Mouse (Mus musculus) stomach, postnatal 0 days (tissue): ENCODE measurements at regions not wholly inside any gene's neighbourhood (a gene's known extent, or its start where the extent isn't known, plus 50 kb on each side); places are given as distances from the start of the nearest gene placed in this dataset.

Experiments used
- ATAC-seq: fragments of 200-750 bp; cut with Nextera tagmentation; 2 replicates; pipeline ENCODE4 v1.8.0; 2017; ENCODE audit not compliant: low FRiP score, low TSS enrichment
- DNase-seq: peaks from one replicate; pipeline ENCODE4 v3.0.0-alpha.2; 2016; ENCODE audit warnings: low spot score
- H3K27ac ChIP-seq: fragments of 300-500 bp; sonication (generic); replicated peaks from 2 replicates; pipeline ENCODE4 v1.5.1; 2014; ENCODE audit warnings: mild to moderate bottlenecking, control low read depth
- H3K27me3 ChIP-seq: fragments of 300-500 bp; sonication (generic); 2 replicates; pipeline ENCODE4 v1.6.1; 2014; ENCODE audit warnings: low read length; ENCODE audit not compliant: control insufficient read depth, insufficient read depth
- H3K36me3 ChIP-seq: fragments of 300-500 bp; sonication (generic); 2 replicates; pipeline ENCODE4 v1.6.1; 2014; ENCODE audit warnings: low read length, mixed read lengths; ENCODE audit not compliant: control insufficient read depth, insufficient read depth
- H3K4me1 ChIP-seq: fragments of 300-500 bp; sonication (generic); replicated peaks from 2 replicates; pipeline ENCODE4 v1.6.1; 2014; ENCODE audit warnings: antibody characterized with exemption; ENCODE audit not compliant: control insufficient read depth, insufficient read depth
- H3K4me2 ChIP-seq: fragments of 300-500 bp; sonication (generic); replicated peaks from 2 replicates; pipeline ENCODE4 v1.6.1; 2014; ENCODE audit warnings: low read depth, mild to moderate bottlenecking, control low read depth, moderate library complexity
- H3K4me3 ChIP-seq: fragments of 300-500 bp; sonication (generic); 2 replicates; pipeline ENCODE4 v1.5.1; 2014; ENCODE audit warnings: low read depth, low read length, control low read depth
- H3K9ac ChIP-seq: fragments of 300-500 bp; sonication (generic); 2 replicates; pipeline ENCODE4 v1.6.1; 2014; ENCODE audit warnings: mild to moderate bottlenecking, low read length, control low read depth, mixed read lengths
- H3K9me3 ChIP-seq: fragments of 300-500 bp; sonication (generic); 2 replicates; pipeline ENCODE4 v1.6.1; 2016; ENCODE audit warnings: low read length; ENCODE audit not compliant: control insufficient read depth
- CTCF ChIP-seq: IDR thresholded peaks from 2 replicates; pipeline ENCODE4 v1.5.1; 2016; ENCODE audit warnings: antibody characterized with exemption, low read depth, mild to moderate bottlenecking, moderate library complexity
- EP300 ChIP-seq: optimal IDR thresholded peaks from 2 replicates; pipeline ENCODE3; 2016; ENCODE audit warnings: antibody characterized with exemption
- WGBS: fragments of 180-500 bp; shearing (Covaris S2); extraction: QIAGEN DNeasy Blood & Tissue Kit; methylation state at CpG from one replicate; pipeline ENCODE4 v1.1.7; 2014; 5-methylcytosine and 5-hydroxymethylcytosine counted together

DNA sequence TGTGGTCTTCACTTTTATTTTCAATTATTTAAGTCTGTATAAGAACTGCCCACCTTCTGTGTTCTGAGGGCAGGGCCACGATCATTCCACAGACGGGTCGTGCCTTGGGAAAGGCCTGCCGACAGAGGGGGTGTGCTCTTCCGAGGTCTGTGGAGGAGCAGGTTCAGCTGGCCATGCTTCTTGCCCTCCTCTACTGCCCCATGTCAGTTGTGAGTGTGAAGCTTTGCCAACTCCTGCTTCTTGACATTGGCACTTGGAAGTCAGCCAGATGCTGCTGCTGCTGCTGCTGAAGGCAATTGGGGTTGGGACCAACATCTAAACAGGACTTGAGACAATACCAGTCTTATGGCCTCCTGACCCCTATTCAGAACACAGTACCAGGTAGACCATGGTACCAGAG is 68.6 kb upstream of the Vstm2b start:
- Histone ChIP-seq H3K9me3 (no peaks in the 10 kb centered on the region), H3K36me3 (no peaks in the 10 kb centered on the region), H3K27me3 (no peaks in the 10 kb centered on the region), H3K4me2 (no peak overlapping the region), H3K9ac (no peak overlapping the region), H3K27ac (no peak overlapping the region), H3K4me3 (no peak overlapping the region), H3K4me1 (no peaks in the 10 kb centered on the region; the same call in 1 of the 2 replicates)
- ATAC-seq (peak; percentile 53; the same call in 1 of the 2 replicates), DNase-seq (no peak)
- TF ChIP-seq CTCF (no peak), EP300 (no peak)
- WGBS, result 78% methylated on average over 5 of the region's 5 CpGs

DNA sequence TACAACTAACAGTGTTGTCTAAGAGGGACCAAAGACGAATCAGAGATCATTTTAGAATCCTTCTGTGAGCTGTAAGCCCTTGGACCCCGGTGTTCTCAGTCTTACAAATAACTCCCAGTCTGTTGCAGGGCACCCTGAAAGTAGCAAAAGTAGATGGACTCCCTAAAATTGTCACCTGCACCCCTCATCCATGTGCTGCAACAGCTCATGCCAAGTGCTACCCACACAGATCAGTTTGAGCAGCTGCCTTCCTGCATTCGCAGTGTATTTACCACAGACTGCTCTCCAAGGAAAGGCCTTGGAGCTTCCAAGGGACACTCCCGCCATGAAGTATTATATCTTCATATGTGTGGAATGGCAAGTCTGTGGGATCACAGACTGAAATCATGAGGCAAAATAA is 66.5 kb upstream of the Vstm2b start:
- Histone ChIP-seq H3K4me1 (no peaks in the 10 kb centered on the region; the same call in 1 of the 2 replicates), H3K9me3 (no peaks in the 10 kb centered on the region), H3K27me3 (no peaks in the 10 kb centered on the region), H3K36me3 (no peaks in the 10 kb centered on the region), H3K27ac (no peak overlapping the region), H3K9ac (no peak overlapping the region), H3K4me3 (no peak overlapping the region), H3K4me2 (no peak overlapping the region)
- 82% methylated on average over 4 of the region's 4 CpGs for WGBS
- DNase-seq, result no peak
- TF ChIP-seq EP300, result no peak
- TF ChIP-seq CTCF, result no peak
- no peak for ATAC-seq

- no peak for TF ChIP-seq EP300
- no peak for TF ChIP-seq CTCF
- Histone ChIP-seq H3K9ac (no peak overlapping the region), H3K27me3 (no peaks in the 10 kb centered on the region), H3K4me1 (no peaks in the 10 kb centered on the region), H3K27ac (no peak overlapping the region), H3K36me3 (no peaks in the 10 kb centered on the region), H3K4me2 (no peak overlapping the region), H3K4me3 (no peak overlapping the region), H3K9me3 (no peaks in the 10 kb centered on the region)
- DNase-seq, result no peak
- WGBS, result 82% methylated on average over 8 of the region's 8 CpGs
- no peak for ATAC-seq
These were observed 55.7 kb upstream of the Vstm2b start for GRCm38 (mm10) chr7:40842344-40842992.

GRCm38 (mm10) chr7:40846512-40846911 is 51.6 kb upstream of the Vstm2b start:
- DNase-seq, result no peak
- WGBS, result 79% methylated on average over 6 of the region's 6 CpGs

More at GRCm38 (mm10) chr7:40846512-40846911, 51.6 kb upstream of the Vstm2b start:
- H3K4me1 ChIP-seq, result no peaks in the 10 kb centered on the region
- no peaks in the 10 kb centered on the region for H3K36me3 ChIP-seq
- no peak for ATAC-seq
- no peaks in the 10 kb centered on the region for H3K9me3 ChIP-seq
- no peak for TF ChIP-seq EP300
- no peak for TF ChIP-seq CTCF
- no peak overlapping the region for H3K27ac ChIP-seq
- no peak overlapping the region for H3K4me3 ChIP-seq
- no peak overlapping the region for H3K4me2 ChIP-seq
- no peaks in the 10 kb centered on the region for H3K27me3 ChIP-seq
- no peak overlapping the region for H3K9ac ChIP-seq
